Mouse (Mus musculus) gastrocnemius, postnatal 36 days (tissue): ENCODE results near the gene Col15a1. TPM values are rescaled to one million over a fixed set of nuclear protein-coding genes. Genes with fewer than 3 reads are reported as not detected.
A peak's percentile ranks its signal among the peaks of the same experiment; 100 is the strongest.

ENCODE experiments used
- DNase-seq, 2 experiments: peaks; one replicate each; pipeline ENCODE4 v3.0.0; 2022
- intact Hi-C: fragments of 180-260 bp; cut with DNase I; formaldehyde crosslinking; loops from one replicate; pipeline ENCODE4 v1.15.1; 2025
- total RNA-seq, 2 experiments: library from RNA; stranded (reverse); gene quantifications; 2 replicates each; pipeline ENCODE4 v1.2.3; 2021

The Col15a1 gene
- total RNA-seq, 2 experiments from 2014 or later: 44.6 to 76.0 TPM

DNA sequence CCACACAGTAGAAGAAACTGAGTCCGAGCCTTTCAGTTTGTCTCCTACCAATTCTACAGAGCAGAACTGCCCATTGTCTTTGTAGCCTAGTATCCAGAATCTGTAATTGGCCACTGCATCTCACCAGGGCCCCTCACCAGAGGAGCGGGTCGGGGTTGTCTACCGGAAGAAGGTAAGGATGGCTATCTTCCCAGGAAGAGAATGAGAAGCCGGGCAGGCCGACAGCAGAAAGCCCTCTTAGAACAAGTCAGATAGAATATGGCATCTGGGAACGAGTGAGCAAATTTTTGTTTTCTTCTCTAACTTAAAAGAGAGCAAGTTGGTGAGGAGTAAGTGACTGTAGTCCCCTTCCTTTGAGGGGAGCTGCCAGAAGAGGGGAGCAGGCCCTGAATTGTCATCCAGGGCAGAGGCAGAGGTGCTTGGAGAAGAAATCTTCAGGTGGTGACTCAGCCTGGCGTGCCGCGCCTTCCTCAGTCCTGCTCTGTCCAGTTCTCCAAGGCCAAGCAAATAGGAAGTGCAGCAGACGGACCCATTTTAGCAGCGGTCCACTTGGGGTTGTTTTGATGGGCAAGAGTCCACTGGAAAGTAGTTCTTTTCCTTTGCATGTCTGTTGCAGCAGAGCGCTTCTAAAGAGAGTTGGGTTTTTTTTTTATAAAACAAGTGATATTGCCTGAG, 122.6 kb downstream of the Col15a1 start:
- DNase-seq: no peak
- intact Hi-C loops: no loop called here

DNA sequence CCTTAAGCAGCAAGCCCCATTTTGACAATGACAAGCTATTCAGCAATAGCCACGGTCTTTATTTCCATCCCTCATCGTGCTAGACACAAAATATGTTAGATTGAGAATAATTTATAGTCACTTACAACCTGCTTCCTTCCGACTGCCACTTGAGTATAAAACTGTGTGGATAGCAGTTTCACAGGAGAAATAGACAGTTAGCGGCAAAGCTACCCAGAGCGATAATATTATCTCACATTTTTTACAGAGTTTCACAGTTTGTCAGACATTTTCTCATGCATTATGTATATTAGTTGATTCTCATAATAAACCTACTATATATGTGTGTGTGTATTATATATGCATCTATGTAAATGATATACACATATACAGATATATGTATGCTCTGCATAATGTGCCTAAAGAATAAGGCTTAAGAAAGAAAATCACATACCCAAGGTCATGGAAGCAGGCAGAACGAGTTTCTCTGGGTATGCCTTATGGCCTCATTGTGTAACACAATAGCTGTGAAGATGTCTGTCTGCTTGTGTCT, 124.9 kb downstream of the Col15a1 start:
- intact Hi-C loops: no loop called here
- no peak for DNase-seq

DNA sequence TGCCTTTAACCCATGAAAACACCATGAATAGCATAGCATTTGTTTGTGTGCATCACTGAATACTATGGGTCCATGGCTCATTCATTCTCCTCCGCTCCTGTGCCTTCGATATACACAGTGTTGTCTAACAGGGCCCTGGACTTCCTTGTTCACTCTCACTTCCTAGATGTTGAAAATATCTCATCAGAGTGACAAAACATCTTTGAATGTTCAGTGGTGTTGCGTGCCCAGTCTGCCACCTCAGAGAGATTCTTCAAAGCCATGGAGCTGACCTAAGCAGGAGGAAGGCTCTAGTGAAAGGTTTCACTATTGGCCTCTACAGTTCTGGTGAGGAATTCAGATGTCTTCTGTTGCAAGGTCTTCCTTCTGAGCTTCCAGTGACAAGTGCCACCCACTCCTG, 125.6 kb downstream of the Col15a1 start:
- DNase-seq: no peak
- intact Hi-C loops: no loop called here

- no peak for DNase-seq
- intact Hi-C loops: loop anchor here (2.0 kb wide), 1 partner anchor 40 kb away; no protein-coding TSS in a partner anchor
These were observed 129.1 kb downstream of the Col15a1 start for GRCm38 (mm10) chr4:47336941-47337600.

DNA sequence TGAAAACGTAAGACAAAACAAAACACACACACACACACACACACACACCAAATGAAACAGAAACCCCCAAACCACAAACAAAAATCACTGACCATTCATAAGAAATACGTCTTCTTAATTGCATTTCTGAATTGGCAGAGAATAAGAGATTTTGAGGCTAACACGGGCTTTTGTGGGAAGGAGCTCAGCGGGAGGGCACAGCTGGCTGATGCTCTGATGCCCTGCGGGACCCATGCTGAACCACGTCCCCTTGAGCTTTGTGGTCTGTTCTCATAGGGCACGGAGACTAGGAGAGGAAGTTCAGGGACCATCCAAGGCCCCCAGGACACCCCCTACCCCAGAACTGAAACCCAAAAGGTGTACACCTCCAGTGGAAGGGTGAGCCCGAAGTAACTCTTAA, 134.7 kb downstream of the Col15a1 start:
- intact Hi-C loops: no loop called here
- DNase-seq: no peak

DNA sequence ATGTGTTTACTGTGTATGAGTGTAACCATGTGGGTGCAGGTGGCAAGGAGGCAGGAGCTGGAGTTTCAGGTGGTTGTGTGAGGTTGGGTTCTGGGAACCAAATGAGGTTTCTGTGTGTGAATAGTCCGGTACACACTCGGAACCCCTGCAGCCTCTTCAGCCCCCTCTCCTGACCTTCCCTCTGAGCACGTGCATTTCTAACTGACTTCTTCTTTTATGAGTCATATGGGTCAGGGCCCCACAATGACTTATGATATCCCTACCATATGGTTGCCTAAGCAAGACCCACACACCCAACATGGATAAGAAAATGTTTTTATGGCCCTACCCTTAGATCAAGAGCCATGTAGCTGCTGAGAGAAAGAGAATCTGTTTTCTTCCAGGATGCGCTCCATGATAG, 139.1 kb downstream of the Col15a1 start:
- intact Hi-C loops: no loop called here
- no peak for DNase-seq

DNA sequence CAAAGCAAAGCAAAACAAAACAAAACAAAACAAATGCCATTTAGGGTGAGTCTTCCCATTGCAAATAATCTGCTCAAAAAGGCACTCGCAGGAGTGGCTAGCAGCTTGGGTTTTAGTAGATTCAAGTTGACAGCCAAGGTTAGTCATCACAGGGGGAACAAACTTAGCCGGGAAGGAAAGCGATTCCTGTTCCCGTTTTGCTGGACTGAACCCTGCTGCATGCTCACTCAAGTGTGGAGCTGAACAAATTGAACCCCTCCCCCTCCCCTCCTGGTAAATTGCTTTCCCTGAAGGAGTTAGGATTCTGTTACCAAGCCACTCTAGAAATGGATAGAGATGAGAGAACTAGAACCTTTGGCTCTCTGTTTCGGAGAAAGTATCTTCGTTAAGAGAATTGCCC, 141.8 kb downstream of the Col15a1 start:
- intact Hi-C loops: loop anchor here (5.0 kb wide), 1 partner anchor 48 kb away; no protein-coding TSS in a partner anchor
- no peak for DNase-seq

GRCm38 (mm10) chr4:47351386-47352049, 143.6 kb downstream of the Col15a1 start:
- no peak for DNase-seq
- intact Hi-C loops: loop anchor here (2.0 to 5.0 kb wide), 2 partner anchors 46 to 101 kb away; no protein-coding TSS in a partner anchor

- intact Hi-C loops: loop anchor here (2.0 to 5.0 kb wide), 2 partner anchors 45 to 101 kb away; no protein-coding TSS in a partner anchor
- DNase-seq: peak; percentile 45 to 48
These were observed 144.2 kb downstream of the Col15a1 start for GRCm38 (mm10) chr4:47352061-47352661.

DNA sequence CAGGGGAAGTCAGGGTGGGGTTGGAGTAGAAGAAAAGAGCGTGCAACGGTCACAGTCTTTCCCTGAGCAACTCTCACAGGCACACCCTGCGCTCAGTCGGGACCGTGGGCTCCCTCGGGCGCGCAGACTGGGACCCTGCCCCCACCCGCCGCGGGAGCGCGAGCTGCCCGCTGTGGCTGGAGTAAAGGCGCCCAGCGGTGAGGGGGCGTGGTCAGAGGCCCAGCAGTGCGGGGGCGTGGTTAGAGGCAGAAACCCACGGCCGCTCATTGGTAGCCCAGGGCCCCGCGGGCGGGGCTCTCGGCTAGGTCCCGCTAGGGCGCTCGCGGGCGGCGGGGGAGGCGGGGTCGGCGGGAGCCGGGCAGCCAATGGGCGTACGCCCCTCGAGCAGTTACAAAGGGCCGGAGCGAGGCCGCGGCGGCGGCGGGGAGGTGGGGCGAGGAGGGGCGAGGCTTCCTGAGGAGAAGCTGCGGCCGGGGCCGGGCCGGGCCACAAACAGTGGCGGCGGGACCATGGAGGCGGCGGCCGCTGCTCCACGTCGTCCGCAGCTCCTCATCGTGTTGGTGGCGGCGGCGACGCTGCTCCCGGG, 144.9 kb downstream of the Col15a1 start, which contains the start of gene Tgfbr1:
TSS of gene Tgfbr1 (plus strand) at position 420 of the 586 bp plus-strand sequence.
- intact Hi-C loops: loop anchor here (2.0 to 5.0 kb wide), 2 partner anchors 44 to 102 kb away; no protein-coding TSS in a partner anchor
- peak; percentile 95 to 99 for DNase-seq

DNA sequence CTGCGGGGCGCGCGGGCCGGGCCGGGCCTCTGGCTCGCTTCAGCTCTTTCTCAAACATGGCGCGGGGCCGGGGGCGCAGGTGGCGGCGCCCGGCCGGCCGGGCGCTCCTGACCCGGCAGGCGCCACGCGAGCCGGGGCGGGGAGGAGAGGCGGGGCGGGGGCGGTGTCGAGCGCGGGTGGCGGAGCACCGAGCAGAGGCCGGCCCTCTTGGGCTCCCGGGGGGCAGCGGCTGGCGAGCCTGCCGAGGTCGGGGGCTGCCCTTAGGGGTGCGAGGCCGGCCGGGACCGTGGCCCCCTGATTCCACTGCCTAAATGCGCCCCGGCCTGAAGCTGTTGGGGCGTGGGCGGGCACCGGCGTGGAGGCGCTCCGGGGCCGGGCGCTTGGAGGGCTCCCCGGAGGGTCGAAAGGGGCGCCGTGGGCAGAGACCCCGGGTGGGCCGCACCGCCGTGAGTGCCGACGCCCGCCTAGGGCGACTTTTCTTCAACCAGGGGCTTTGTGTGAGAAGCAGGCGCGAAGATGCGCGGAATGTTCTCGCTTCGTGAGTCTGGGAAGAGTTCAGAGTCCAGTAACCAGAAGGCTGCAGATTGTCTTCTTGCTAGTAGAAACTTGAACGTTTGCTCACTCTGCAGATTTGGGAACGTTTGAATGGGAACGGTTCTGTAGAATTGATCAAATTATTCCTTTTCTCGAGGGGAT, 145.6 kb downstream of the Col15a1 start:
- intact Hi-C loops: loop anchor here (2.0 to 5.0 kb wide), 2 partner anchors 44 to 103 kb away; no protein-coding TSS in a partner anchor

DNA sequence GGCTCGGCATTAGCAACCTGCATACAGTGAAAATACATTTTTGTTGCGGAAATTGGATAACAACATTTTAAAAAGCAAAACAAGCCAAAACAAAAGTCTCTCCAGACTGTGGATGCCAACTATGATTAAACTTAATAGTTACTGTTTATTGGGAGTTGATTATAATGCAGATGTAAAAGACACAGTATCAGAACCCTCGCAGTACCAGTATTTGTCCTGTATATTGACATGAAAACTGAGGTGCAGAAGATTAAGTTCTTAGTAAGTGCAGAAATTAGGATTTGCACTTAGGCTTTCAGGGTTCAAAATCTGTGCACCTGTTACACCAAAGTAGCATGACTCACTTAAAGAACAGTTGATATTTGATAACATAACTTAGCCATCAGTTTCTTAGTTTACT, 146.3 kb downstream of the Col15a1 start:
- DNase-seq: no peak
- intact Hi-C loops: loop anchor here (5.0 kb wide), 1 partner anchor 43 kb away; no protein-coding TSS in a partner anchor

More for the DNA sequence above, 145.6 kb downstream of the Col15a1 start:
- DNase-seq: peak; percentile 31 to 69

DNA sequence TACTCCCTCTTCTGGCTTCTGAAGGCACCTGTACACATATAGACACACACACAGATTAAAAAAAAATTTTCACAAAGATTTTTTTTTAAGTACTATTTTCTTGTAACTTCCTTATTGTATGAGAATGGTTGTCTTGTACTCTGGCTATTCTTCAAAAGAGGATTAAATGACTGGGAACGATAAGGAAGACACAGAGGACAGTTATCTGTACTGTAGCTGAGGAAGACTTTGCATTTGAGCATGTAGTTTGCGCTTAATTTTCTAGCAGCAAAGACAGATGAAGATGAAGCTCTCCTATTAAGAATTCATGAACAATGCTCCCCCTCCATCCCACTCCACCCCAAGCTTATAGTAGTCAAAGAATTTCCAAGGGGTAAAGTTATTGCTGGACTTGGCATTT, 154.7 kb downstream of the Col15a1 start:
- DNase-seq: no peak
- intact Hi-C loops: no loop called here

Other genes starting within 250 kb of the Col15a1 start
- gene Gabbr2, start 216.3 kb upstream of the Col15a1 start, total RNA-seq: under 1 TPM in 1 of 2 experiments, not detected in 1; 0.08 TPM
- 1 to 10 TPM; 1.3 TPM for gene Anks6, start 150.7 kb upstream of the Col15a1 start, total RNA-seq
- not detected for gene Galnt12, start 116.3 kb upstream of the Col15a1 start, total RNA-seq
- 10 to 100 TPM; 19.1 to 19.2 TPM for gene Tgfbr1, start 145.1 kb downstream of the Col15a1 start, total RNA-seq